Mouse (Mus musculus): ENCODE measurements around the gene Troap. TPM values are rescaled to one million over a fixed set of nuclear protein-coding genes. Genes with fewer than 3 reads are reported as not detected.

Troap gene
- total RNA-seq, 2 experiments from 2014 or later, result 0.63 to 0.69 TPM

Small RNA genes within 50 kb of the gene (microRNA-seq; reads per million reads assigned to microRNA genes)
- 0 reads per million in 2 experiments for gene Mir6960

Other genes starting within 250 kb of the Troap start
- gene Prkag1, start 243.1 kb upstream of the Troap start, total RNA-seq (2021), result 10 to 100 TPM; 51.2 to 51.3 TPM
- gene Kmt2d, start 203.4 kb upstream of the Troap start, total RNA-seq (2021), result 100 to 1,000 TPM in 1 of 2 experiments, 10 to 100 TPM in 1; 65.4 to 102 TPM
- gene Rhebl1, start 180.0 kb upstream of the Troap start, total RNA-seq (2021), result 1 to 10 TPM; 4.7 to 7.7 TPM
- gene Dhh, start 176.0 kb upstream of the Troap start, total RNA-seq (2021), result under 1 TPM; 0.17 to 0.19 TPM
- 10 to 100 TPM; 11.5 to 17.9 TPM for gene Lmbr1l, start 156.3 kb upstream of the Troap start, total RNA-seq (2021)
- 100 to 1,000 TPM; 478 to 525 TPM for gene Tuba1b, start 140.0 kb upstream of the Troap start, total RNA-seq (2021)
- gene Gm49450, start 121.0 kb upstream of the Troap start, total RNA-seq (2021), result not detected
- 1,000 to 10,000 TPM; 1,021 to 1,172 TPM for gene Tuba1a, start 120.9 kb upstream of the Troap start, total RNA-seq (2021)
- 10 to 100 TPM; 62.5 to 77.9 TPM for gene Tuba1c, start 44.7 kb upstream of the Troap start, total RNA-seq (2021)
- gene Prph, start 19.4 kb upstream of the Troap start, total RNA-seq (2021), result 1 to 10 TPM; 1.2 to 1.4 TPM
- not detected for gene C1ql4, start 13.2 kb downstream of the Troap start, total RNA-seq (2021)
- gene Dnajc22, start 18.6 kb downstream of the Troap start, total RNA-seq (2021), result under 1 TPM; 0.17 to 0.47 TPM
- gene Spats2, start 51.3 kb downstream of the Troap start, total RNA-seq (2021), result 10 to 100 TPM; 30.9 to 35.3 TPM
- gene Kcnh3, start 150.3 kb downstream of the Troap start, total RNA-seq (2021), result 10 to 100 TPM; 81.0 to 84.7 TPM
- 10 to 100 TPM; 68.5 to 71.8 TPM for gene Mcrs1, start 177.4 kb downstream of the Troap start, total RNA-seq (2021)
- gene Prpf40b, start 220.5 kb downstream of the Troap start, total RNA-seq (2021), result 100 to 1,000 TPM in 1 of 2 experiments, 10 to 100 TPM in 1; 81.5 to 116 TPM
- 1 to 10 TPM; 1.2 to 1.3 TPM for gene Fam186b, start 221.3 kb downstream of the Troap start, total RNA-seq (2021)

Data from layer of hippocampus, postnatal 25 days (tissue).